Mouse (Mus musculus) retina, embryonic 14.5 days (tissue): ENCODE measurements around the gene Lcn6.
"Not testable (repeated sequence)": the region's sequence is repeated elsewhere in the genome, so short reads cannot be mapped to it uniquely, and the experiment has no call there.

Experiments
- DNase-seq: peaks from one replicate; pipeline ENCODE4 v3.0.0-alpha.2; 2015; ENCODE audit warnings: low spot score

The Lcn6 gene

GRCm38 (mm10) chr2:25703706-25704105 lies 27.1 kb downstream of the Lcn6 start:
- no peak for DNase-seq

GRCm38 (mm10) chr2:25706643-25707481 lies 30.3 kb downstream of the Lcn6 start, which contains the start of gene Bmyc:
Gene Bmyc, plus strand, starts transcription at chr2:25706739.
- peak; percentile 86 for DNase-seq

GRCm38 (mm10) chr2:25708121-25708520 lies 31.5 kb downstream of the Lcn6 start:
- peak; percentile 68 for DNase-seq

GRCm38 (mm10) chr2:25709056-25709455 lies 32.5 kb downstream of the Lcn6 start:
- not testable (repeated sequence) for DNase-seq

GRCm38 (mm10) chr2:25709791-25710190 lies 33.2 kb downstream of the Lcn6 start:
- DNase-seq = not testable (repeated sequence)

- DNase-seq = not testable (repeated sequence)
Measured at GRCm38 (mm10) chr2:25711641-25712040, 35.1 kb downstream of the Lcn6 start.

GRCm38 (mm10) chr2:25717222-25717621 lies 40.6 kb downstream of the Lcn6 start:
- no peak for DNase-seq
